Mouse (Mus musculus) intestine, embryonic 16.5 days (tissue): Measurements from ENCODE around the gene Lrrc75a. TPM values are rescaled to one million over a fixed set of nuclear protein-coding genes. Genes with fewer than 3 reads are reported as not detected.

Experiments used
- ATAC-seq: fragments of 200-750 bp; cut with Nextera tagmentation; 2 replicates; pipeline ENCODE4 v1.8.0; 2017; ENCODE audit warnings: moderate TSS enrichment, moderate library complexity
- H3K27ac ChIP-seq: fragments of 300-500 bp; sonication (generic); 2 replicates; pipeline ENCODE4 v1.5.1; 2014; ENCODE audit warnings: mild to moderate bottlenecking, low read length
- H3K27me3 ChIP-seq: fragments of 300-500 bp; sonication (generic); replicated peaks from 2 replicates; pipeline ENCODE4 v1.6.1; 2014; ENCODE audit warnings: low read length, control low read depth, mixed read lengths; ENCODE audit not compliant: control insufficient read depth, insufficient read depth
- H3K36me3 ChIP-seq: fragments of 300-500 bp; sonication (generic); 2 replicates; pipeline ENCODE4 v1.6.1; 2014; ENCODE audit warnings: low read length, control low read depth; ENCODE audit not compliant: control insufficient read depth, insufficient read depth
- H3K4me1 ChIP-seq: fragments of 300-500 bp; sonication (generic); 2 replicates; pipeline ENCODE4 v1.6.1; 2014; ENCODE audit warnings: low read length, control low read depth, mixed read lengths; ENCODE audit not compliant: control insufficient read depth, insufficient read depth
- H3K4me2 ChIP-seq: fragments of 300-500 bp; sonication (generic); 2 replicates; pipeline ENCODE4 v1.6.1; 2014; ENCODE audit warnings: low read depth, low read length, control low read depth
- H3K4me3 ChIP-seq: fragments of 300-500 bp; sonication (generic); 2 replicates; pipeline ENCODE4 v1.5.1; 2014; ENCODE audit warnings: mild to moderate bottlenecking, low read length
- H3K9ac ChIP-seq: fragments of 300-500 bp; sonication (generic); 2 replicates; pipeline ENCODE4 v1.6.1; 2014; ENCODE audit warnings: low read depth, low read length
- H3K9me3 ChIP-seq: fragments of 300-500 bp; sonication (generic); 2 replicates; pipeline ENCODE4 v1.6.1; 2016; ENCODE audit warnings: low read length, control low read depth; ENCODE audit not compliant: control insufficient read depth
- whole genome bisulfite sequencing: fragments of 180-500 bp; shearing (Covaris S2); extraction: QIAGEN DNeasy Blood & Tissue Kit; methylation state at CpG from one replicate; pipeline ENCODE4 v1.1.7; 2014; 5-methylcytosine and 5-hydroxymethylcytosine counted together
- polyA plus RNA-seq: library from polyadenylated mRNA; unstranded; fragments of >200 nt; fragmentation: Nextera tagmentation; extraction: Ambion mirVana; gene quantifications from 2 replicates; pipeline ENCODE4 v1.2.1, GENCODE M21; 2015

Gene Lrrc75a
- polyA plus RNA-seq, 1 experiment from 2014 or later: 14.1 TPM

- WGBS: 8% methylated on average over 9 of the region's 9 CpGs
- no peaks in the 10 kb centered on the region for H3K27me3 ChIP-seq
- ATAC-seq: 0 out of 2 replicates have a peak, but pooled peaks have one; percentile 7
- H3K4me2 ChIP-seq: peak overlapping the region; percentile 39; the same call in 1 of the 2 replicates
- peak overlapping the region; percentile 78 for H3K27ac ChIP-seq
- H3K36me3 ChIP-seq: no peaks in the 10 kb centered on the region
- H3K9ac ChIP-seq: peak overlapping the region; percentile 56
- H3K9me3 ChIP-seq: no peaks in the 10 kb centered on the region
- no peak overlapping the region for H3K4me3 ChIP-seq
- H3K4me1 ChIP-seq: peaks cover 49% of the 10 kb centered on the region
These were observed 18.7 kb downstream of the Lrrc75a start for GRCm38 (mm10) chr11:62629352-62630224.

- Histone ChIP-seq H3K27ac (peak overlapping the region; percentile 92), H3K9me3 (no peaks in the 10 kb centered on the region), H3K4me3 (0 out of 2 replicates have a peak overlapping the region, but pooled peaks have one; percentile 4), H3K9ac (peak overlapping the region; percentile 35; the same call in 1 of the 2 replicates), H3K27me3 (no peaks in the 10 kb centered on the region), H3K4me2 (peak overlapping the region; percentile 35), H3K36me3 (no peaks in the 10 kb centered on the region), H3K4me1 (peaks cover 44% of the 10 kb centered on the region)
- ATAC-seq: peak; percentile 87
- 35% methylated on average over 10 of the region's 10 CpGs for WGBS
These were observed 23.7 kb downstream of the Lrrc75a start for GRCm38 (mm10) chr11:62624341-62625291.

DNA sequence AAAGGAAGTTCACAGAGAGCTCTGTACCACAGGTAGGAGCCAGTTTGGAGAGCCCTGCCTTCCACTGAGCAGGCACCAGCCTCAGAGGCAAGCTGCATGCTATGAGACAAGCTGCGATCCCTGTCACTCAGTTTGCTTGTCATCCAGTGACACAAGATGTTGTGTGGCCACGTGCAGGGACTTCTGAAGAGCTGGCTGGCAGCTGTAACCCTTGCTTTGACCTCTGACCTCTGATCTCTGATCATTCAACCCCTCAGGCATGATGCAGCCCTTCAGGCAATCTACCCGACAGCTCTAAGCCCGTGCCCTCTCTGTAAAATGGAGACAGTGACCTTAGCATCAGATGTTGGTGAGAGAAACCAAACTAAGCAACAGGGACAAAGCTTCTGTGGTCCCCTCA, 25.5 kb downstream of the Lrrc75a start:
- WGBS: 58% methylated on average over 4 of the region's 4 CpGs
- peak overlapping the region; percentile 93 for H3K27ac ChIP-seq

GRCm38 (mm10) chr11:62621586-62622283, 26.6 kb downstream of the Lrrc75a start:
- no peaks in the 10 kb centered on the region for H3K9me3 ChIP-seq
- H3K4me3 ChIP-seq: no peak overlapping the region
- peaks cover 28% of the 10 kb centered on the region for H3K4me1 ChIP-seq
- 0 out of 2 replicates have a peak overlapping the region, but pooled peaks have one; percentile 14 for H3K9ac ChIP-seq
- H3K27ac ChIP-seq: peak overlapping the region; percentile 48; the same call in 1 of the 2 replicates
- no peak overlapping the region for H3K4me2 ChIP-seq
- H3K36me3 ChIP-seq: peaks cover 12% of the 10 kb centered on the region; the same call in 1 of the 2 replicates
- no peak for ATAC-seq
- 82% methylated on average over 4 of the region's 4 CpGs for WGBS
- no peaks in the 10 kb centered on the region for H3K27me3 ChIP-seq

More for the DNA sequence above, 25.5 kb downstream of the Lrrc75a start:
- Histone ChIP-seq H3K9me3 (no peaks in the 10 kb centered on the region), H3K27me3 (no peaks in the 10 kb centered on the region), H3K4me1 (peaks cover 28% of the 10 kb centered on the region), H3K4me3 (no peak overlapping the region), H3K9ac (peak overlapping the region; percentile 46; the same call in 1 of the 2 replicates), H3K36me3 (0 out of 2 replicates have a peak, but pooled peaks cover 4% of the 10 kb centered on the region), H3K4me2 (no peak overlapping the region)
- no peak for ATAC-seq

DNA sequence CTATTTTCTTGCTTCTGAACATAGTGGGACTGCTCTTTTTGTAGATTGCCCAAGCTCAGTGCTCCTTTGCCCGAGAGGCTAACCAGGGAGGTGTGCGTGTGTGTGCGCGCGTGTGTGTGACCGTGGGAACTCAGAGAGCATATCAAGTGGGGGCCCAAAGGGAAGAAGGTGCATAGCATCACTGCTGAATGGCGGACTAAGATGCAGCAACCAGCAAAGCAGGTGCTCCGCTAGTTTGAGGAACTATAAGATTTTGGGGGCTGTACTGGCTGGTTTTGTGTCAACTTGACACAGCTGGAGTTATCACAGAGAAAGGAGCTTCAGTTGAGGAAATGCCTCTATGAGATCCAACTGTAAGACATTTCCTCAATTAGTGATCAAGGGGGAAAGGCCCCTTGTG, 27.2 kb downstream of the Lrrc75a start:
- Histone ChIP-seq H3K4me2 (no peak overlapping the region), H3K27me3 (no peaks in the 10 kb centered on the region), H3K9me3 (no peaks in the 10 kb centered on the region), H3K36me3 (peaks cover 13% of the 10 kb centered on the region; the same call in 1 of the 2 replicates), H3K4me3 (no peak overlapping the region), H3K9ac (no peak overlapping the region), H3K4me1 (peaks cover 28% of the 10 kb centered on the region), H3K27ac (no peak overlapping the region)
- no peak for ATAC-seq
- WGBS: 89% methylated on average over 8 of the region's 8 CpGs

DNA sequence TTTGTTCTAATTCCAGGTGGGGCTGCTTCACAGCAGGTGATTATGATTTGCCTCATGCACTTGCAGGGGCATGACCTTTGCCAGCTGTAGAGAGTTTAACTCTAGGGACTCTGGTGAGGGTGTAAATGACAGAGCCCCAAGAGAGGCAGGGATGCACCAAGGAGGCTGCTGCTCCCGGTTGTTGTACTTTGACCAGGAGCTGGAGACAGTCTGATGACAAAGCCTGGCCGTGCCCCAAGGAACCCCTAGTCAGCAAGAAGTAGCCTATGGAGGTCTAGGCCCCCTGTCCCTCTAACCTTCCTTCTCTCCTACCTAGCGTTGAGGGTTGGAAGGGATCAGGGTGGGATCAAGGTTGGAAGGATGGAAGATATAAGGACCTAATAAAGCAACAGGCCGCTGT, 32.9 kb downstream of the Lrrc75a start:
- peak; percentile 50 for ATAC-seq
- peaks cover 13% of the 10 kb centered on the region; the same call in 1 of the 2 replicates for H3K36me3 ChIP-seq
- H3K4me1 ChIP-seq: peaks cover 11% of the 10 kb centered on the region
- H3K9me3 ChIP-seq: no peaks in the 10 kb centered on the region
- H3K4me2 ChIP-seq: no peak overlapping the region
- WGBS: 74% methylated on average over 4 of the region's 4 CpGs
- no peaks in the 10 kb centered on the region for H3K27me3 ChIP-seq
- H3K27ac ChIP-seq: peak overlapping the region; percentile 79
- H3K4me3 ChIP-seq: no peak overlapping the region
- no peak overlapping the region for H3K9ac ChIP-seq

DNA sequence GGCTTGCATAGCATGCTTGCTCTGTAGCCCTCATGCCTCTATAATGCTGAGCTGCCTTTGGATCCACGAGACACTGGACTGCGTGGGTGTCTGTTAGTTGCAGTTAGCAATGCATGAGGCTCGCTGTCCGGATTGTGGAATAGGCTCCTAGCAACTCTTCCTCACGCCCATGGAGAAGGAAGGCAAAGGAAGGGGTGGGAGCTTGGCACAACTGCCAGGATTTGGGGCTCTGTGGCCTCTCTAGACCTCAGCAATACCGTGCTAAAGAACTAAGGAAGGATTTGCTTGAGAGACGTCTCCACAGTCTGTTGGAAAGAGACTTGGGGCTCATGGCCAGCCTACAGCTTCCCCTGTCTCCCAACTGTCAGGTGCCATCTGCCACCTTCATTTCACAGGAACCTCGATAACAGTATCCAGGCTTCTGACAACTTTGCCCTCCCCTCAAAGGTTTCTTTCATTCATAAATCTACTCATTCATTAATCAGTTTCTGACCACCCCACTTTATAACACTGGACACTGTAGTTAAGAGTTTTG, 33.4 kb downstream of the Lrrc75a start:
- peak overlapping the region; percentile 7; the same call in 1 of the 2 replicates for H3K27ac ChIP-seq
- no peaks in the 10 kb centered on the region for H3K27me3 ChIP-seq
- no peaks in the 10 kb centered on the region for H3K9me3 ChIP-seq
- no peak for ATAC-seq
- H3K4me3 ChIP-seq: no peak overlapping the region
- H3K4me1 ChIP-seq: peaks cover 11% of the 10 kb centered on the region
- no peak overlapping the region for H3K9ac ChIP-seq
- H3K36me3 ChIP-seq: peaks cover 13% of the 10 kb centered on the region; the same call in 1 of the 2 replicates
- no peak overlapping the region for H3K4me2 ChIP-seq
- WGBS: 77% methylated on average over 8 of the region's 8 CpGs

- no peaks in the 10 kb centered on the region for H3K27me3 ChIP-seq
- H3K4me2 ChIP-seq: peak overlapping the region; percentile 27
- peak overlapping the region; percentile 5; the same call in 1 of the 2 replicates for H3K4me3 ChIP-seq
- peak overlapping the region; percentile 41; the same call in 1 of the 2 replicates for H3K9ac ChIP-seq
- H3K36me3 ChIP-seq: peaks cover 11% of the 10 kb centered on the region; the same call in 1 of the 2 replicates
- no peaks in the 10 kb centered on the region for H3K9me3 ChIP-seq
- WGBS: 20% methylated on average over 19 of the region's 19 CpGs
- H3K27ac ChIP-seq: peak overlapping the region; percentile 12; the same call in 1 of the 2 replicates
- peaks cover 11% of the 10 kb centered on the region for H3K4me1 ChIP-seq
- peak; percentile 84 for ATAC-seq
These were observed 34.5 kb downstream of the Lrrc75a start for GRCm38 (mm10) chr11:62613657-62614365.
